Mouse (Mus musculus) CH12.LX (cell line): Measurements from ENCODE around the gene Trhr2. TPM values are rescaled to one million over a fixed set of nuclear protein-coding genes. Genes with fewer than 3 reads are reported as not detected.

Experiments
- DNase-seq: peaks from one replicate; pipeline ENCODE4 v3.0.0-alpha.2; 2013; ENCODE audit errors: extremely low read depth
- H3K27ac ChIP-seq: 2 replicates; pipeline ENCODE4 v1.5.1; 2012; ENCODE audit warnings: low read depth, mild to moderate bottlenecking, control low read depth, moderate library complexity; ENCODE audit not compliant: insufficient read depth
- H3K27me3 ChIP-seq: replicated peaks from 2 replicates; pipeline ENCODE3; 2012; ENCODE audit warnings: inconsistent platforms
- H3K36me3 ChIP-seq, 2 experiments: replicated peaks in 1 of 2; 2 replicates each; pipeline versions ENCODE3 to v1.6.1; 2012; ENCODE audit warnings: inconsistent platforms in 1 of 2, low read length in 1 of 2, mild to moderate bottlenecking in 1 of 2, mixed read lengths in 1 of 2, moderate library complexity in 1 of 2; ENCODE audit not compliant: control insufficient read depth in 1 of 2, insufficient read depth in 1 of 2
- H3K4me1 ChIP-seq, 2 experiments: 2 replicates each; pipeline ENCODE4 v1.6.1; 2012; ENCODE audit warnings: inconsistent platforms in 1 of 2, moderate library complexity in 1 of 2; ENCODE audit not compliant: insufficient read depth in 2 of 2, control insufficient read depth in 1 of 2
- H3K4me2 ChIP-seq: 2 replicates; pipeline ENCODE4 v1.6.1; 2012; ENCODE audit warnings: low read depth, mild to moderate bottlenecking, control low read depth; ENCODE audit not compliant: poor library complexity, insufficient read depth, severe bottlenecking
- H3K4me3 ChIP-seq, 3 experiments: fragments of 150-350 bp in 1 of 3; sonication (generic) in 1 of 3; replicated peaks in 1 of 3; 2 replicates each; pipeline versions ENCODE3 to v1.5.1; 2011 to 2012; ENCODE audit warnings: low read depth in 2 of 3, low read length in 2 of 3, mild to moderate bottlenecking in 2 of 3, moderate library complexity in 2 of 3, control low read depth in 1 of 3, improper control_type of control experiment in 1 of 3, inconsistent platforms in 1 of 3, mixed read lengths in 1 of 3; ENCODE audit not compliant: poor library complexity in 1 of 3
- H3K79me2 ChIP-seq: replicated peaks from 2 replicates; pipeline ENCODE4 v1.6.1; 2012; ENCODE audit warnings: mild to moderate bottlenecking, moderate library complexity; ENCODE audit not compliant: control insufficient read depth, poor library complexity, insufficient read depth, severe bottlenecking; ENCODE audit errors: extremely low read depth
- H3K9ac ChIP-seq: 2 replicates; pipeline ENCODE4 v1.6.1; 2012; ENCODE audit warnings: low read depth, mild to moderate bottlenecking, control low read depth, moderate library complexity; ENCODE audit not compliant: insufficient read depth
- H3K9me3 ChIP-seq: replicated peaks from 2 replicates; pipeline ENCODE3; 2012; ENCODE audit warnings: low read length, inconsistent platforms, mixed read lengths
- CHD1 ChIP-seq: IDR thresholded peaks from 2 replicates; pipeline ENCODE4 v1.6.1; 2012; ENCODE audit warnings: low read depth, low read length, improper control_type of control experiment, inconsistent platforms
- CHD2 ChIP-seq: IDR thresholded peaks from 2 replicates; pipeline ENCODE4 v1.6.1; 2011; ENCODE audit warnings: low read length, improper control_type of control experiment
- CTCF ChIP-seq, 2 experiments: IDR thresholded peaks in 1 of 2; conservative IDR thresholded peaks in 1 of 2; 2 replicates each; pipeline ENCODE4 v1.5.1; 2011 to 2012; ENCODE audit warnings: low read depth in 2 of 2, low read length in 2 of 2, improper control_type of control experiment in 1 of 2, inconsistent platforms in 1 of 2, mild to moderate bottlenecking in 1 of 2, moderate library complexity in 1 of 2
- E2F4 ChIP-seq: IDR thresholded peaks from 2 replicates; pipeline ENCODE4 v1.6.1; 2011; ENCODE audit warnings: low read depth, low read length, improper control_type of control experiment; ENCODE audit not compliant: insufficient replicate concordance
- EP300 ChIP-seq: IDR thresholded peaks from 2 replicates; pipeline ENCODE4 v1.6.1; 2011; ENCODE audit warnings: low read length, improper control_type of control experiment
- JUND ChIP-seq: conservative IDR thresholded peaks from 2 replicates; pipeline ENCODE4 v1.6.1; 2011; ENCODE audit warnings: low read depth, low read length, improper control_type of control experiment
- KAT2A ChIP-seq: IDR thresholded peaks from 2 replicates; pipeline ENCODE4 v1.6.1; 2012; ENCODE audit warnings: low read length, improper control_type of control experiment, inconsistent platforms; ENCODE audit not compliant: insufficient replicate concordance
- MAFK ChIP-seq: IDR thresholded peaks from 2 replicates; pipeline ENCODE4 v1.6.1; 2011; ENCODE audit warnings: low read length, improper control_type of control experiment; ENCODE audit not compliant: insufficient replicate concordance
- MEF2A ChIP-seq: IDR thresholded peaks from 2 replicates; pipeline ENCODE4 v1.6.1; 2014; ENCODE audit warnings: low read depth, mild to moderate bottlenecking, inconsistent platforms, low read length, improper control_type of control experiment, borderline replicate concordance
- NRF1 ChIP-seq: IDR thresholded peaks from 2 replicates; pipeline ENCODE4 v1.6.1; 2014; ENCODE audit warnings: low read depth, mild to moderate bottlenecking, inconsistent platforms, low read length, improper control_type of control experiment, moderate library complexity
- POLR2AphosphoS2 ChIP-seq: IDR thresholded peaks from 2 replicates; pipeline ENCODE4 v1.6.1; 2011; ENCODE audit warnings: low read depth, low read length, improper control_type of control experiment
- RAD21 ChIP-seq: IDR thresholded peaks from 2 replicates; pipeline ENCODE4 v1.6.1; 2011; ENCODE audit warnings: low read depth, mild to moderate bottlenecking, low read length, improper control_type of control experiment, moderate library complexity
- SIN3A ChIP-seq: IDR thresholded peaks from 2 replicates; pipeline ENCODE4 v1.6.1; 2012; ENCODE audit warnings: low read length, improper control_type of control experiment, inconsistent platforms
- TBP ChIP-seq: conservative IDR thresholded peaks from 2 replicates; pipeline ENCODE4 v1.6.1; 2011; ENCODE audit warnings: low read depth, low read length, improper control_type of control experiment
- TCF12 ChIP-seq: IDR thresholded peaks from 2 replicates; pipeline ENCODE4 v1.6.1; 2014; ENCODE audit warnings: low read depth, mild to moderate bottlenecking, inconsistent platforms, low read length, improper control_type of control experiment
- USF1 ChIP-seq: IDR thresholded peaks from 2 replicates; pipeline ENCODE4 v1.6.1; 2014; ENCODE audit warnings: low read depth, mild to moderate bottlenecking, inconsistent platforms, low read length, improper control_type of control experiment
- USF2 ChIP-seq: conservative IDR thresholded peaks from 2 replicates; pipeline ENCODE4 v1.6.1; 2011; ENCODE audit warnings: low read depth, low read length, improper control_type of control experiment
- ZC3H11A ChIP-seq: IDR thresholded peaks from 2 replicates; pipeline ENCODE4 v1.6.1; 2012; ENCODE audit warnings: low read depth, mild to moderate bottlenecking, inconsistent platforms, low read length, improper control_type of control experiment
- ZKSCAN1 ChIP-seq: IDR thresholded peaks from 2 replicates; pipeline ENCODE4 v1.6.1; 2012; ENCODE audit warnings: low read depth, inconsistent platforms, low read length, improper control_type of control experiment, borderline replicate concordance
- dilution Hi-C: fragments of 300-500 bp; cut with MboI; formaldehyde crosslinking; loops from 2 replicates; pipeline ENCODE4 v1.14.3; 2020; ENCODE audit warnings: low sequenced_read_pairs; ENCODE audit not compliant: extremely low pct_unique_long_range_greater_than_20kb, extremely low pct_ligation_motif_present
- in situ Hi-C: fragments of 300-500 bp; cut with MboI; formaldehyde crosslinking; loops from 3 replicates; pipeline ENCODE4 v1.14.3; 2019; ENCODE audit warnings: low sequenced_read_pairs, low pct_ligation_motif_present, low pct_unique_long_range_greater_than_20kb, mixed read lengths
- polyA plus RNA-seq: library from polyadenylated mRNA; unstranded; fragments of >175 nt; gene quantifications from 2 replicates; pipeline ENCODE4 v1.2.1, GENCODE M21; 2012; ENCODE audit warnings: low read depth; ENCODE audit not compliant: insufficient read length
- total RNA-seq, 2 experiments: library from RNA; depleted of rRNA; stranded (reverse); fragments of 300-350 nt in 1 of 2; fragments of >200 nt in 1 of 2; gene quantifications; 2 replicates each; pipeline ENCODE4 v1.2.3; 2012 to 2014

Gene Trhr2
- total and polyA plus RNA-seq, 3 experiments, result 0.25 to 0.51 TPM; not detected in 1

- dilution Hi-C loops, result no loop called here
- H3K4me1 ChIP-seq, result peaks cover 0 to 5% of the 10 kb centered on the region in 2 experiments; a peak in 1 of 4 replicates
- peaks cover 27% of the 10 kb centered on the region for H3K9me3 ChIP-seq
- H3K9ac ChIP-seq, result no peak overlapping the region
- TF ChIP-seq SIN3A (no peak), RAD21 (no peak), CHD2 (no peak), ZC3H11A (no peak), EP300 (no peak)
- TF ChIP-seq, all 38 proteins: peak for 0
- H3K27ac ChIP-seq, result no peak overlapping the region
- in situ Hi-C loops, result no loop called here
- peaks cover 62 to 85% of the 10 kb centered on the region in 2 experiments for H3K36me3 ChIP-seq
- H3K79me2 ChIP-seq, result no peaks in the 10 kb centered on the region
- no peak for DNase-seq
- H3K4me3 ChIP-seq, result no peak overlapping the region
- H3K4me2 ChIP-seq, result no peak overlapping the region
- no peaks in the 10 kb centered on the region for H3K27me3 ChIP-seq
These were observed 24.8 kb downstream of the Trhr2 start for GRCm38 (mm10) chr8:122335638-122336250.

GRCm38 (mm10) chr8:122334791-122335490 is 25.6 kb downstream of the Trhr2 start:
- H3K9ac ChIP-seq, result no peak overlapping the region
- in situ Hi-C loops, result no loop called here
- no peaks in the 10 kb centered on the region for H3K27me3 ChIP-seq
- H3K4me3 ChIP-seq, result no peak overlapping the region
- TF ChIP-seq JUND (no peak), SIN3A (no peak), MAFK (no peak), ZC3H11A (no peak), USF1 (no peak), KAT2A (no peak), EP300 (no peak), NRF1 (no peak), MEF2A (no peak), CHD2 (no peak), E2F4 (no peak), CHD1 (no peak), POLR2AphosphoS2 (no peak), USF2 (no peak), TCF12 (no peak), TBP (no peak), ZKSCAN1 (no peak), CTCF (conservative IDR thresholded peaks at IDR 0.05 in 1 of 2, IDR thresholded peaks at IDR 0.05 in 1 of 2; ENCODE audit: low read depth in 2 of 2, low read length in 2 of 2) (no peak)
- H3K79me2 ChIP-seq, result no peaks in the 10 kb centered on the region
- peaks cover 0 to 10% of the 10 kb centered on the region in 2 experiments; a peak in 2 of 4 replicates for H3K4me1 ChIP-seq
- dilution Hi-C loops, result no loop called here
- peaks cover 27% of the 10 kb centered on the region for H3K9me3 ChIP-seq
- no peak for DNase-seq
- no peak overlapping the region for H3K27ac ChIP-seq
- H3K36me3 ChIP-seq, result peaks cover 67 to 93% of the 10 kb centered on the region in 2 experiments
- H3K4me2 ChIP-seq, result no peak overlapping the region
